Mouse (Mus musculus) liver, embryonic 15.5 days (tissue): ENCODE data around the gene Rtn4rl1. TPM values are rescaled to one million over a fixed set of nuclear protein-coding genes. Genes with fewer than 3 reads are reported as not detected.

Experiments used
- ATAC-seq: fragments of 200-750 bp; cut with Nextera tagmentation; 2 replicates; pipeline ENCODE4 v1.8.0; 2017; ENCODE audit warnings: moderate number of reproducible peaks, mild to moderate bottlenecking, moderate library complexity; ENCODE audit not compliant: insufficient read depth
- H3K27ac ChIP-seq: fragments of 300-500 bp; sonication (generic); replicated peaks from 2 replicates; pipeline ENCODE4 v1.5.1; 2015; ENCODE audit warnings: mild to moderate bottlenecking, inconsistent platforms
- H3K27me3 ChIP-seq: fragments of 300-500 bp; sonication (generic); 2 replicates; pipeline ENCODE4 v1.6.1; 2015; ENCODE audit warnings: mild to moderate bottlenecking, inconsistent platforms
- H3K36me3 ChIP-seq: fragments of 300-500 bp; sonication (generic); replicated peaks from 2 replicates; pipeline ENCODE4 v1.6.1; 2015; ENCODE audit warnings: moderate library complexity, mild to moderate bottlenecking, inconsistent platforms
- H3K4me1 ChIP-seq: fragments of 300-500 bp; sonication (generic); replicated peaks from 2 replicates; pipeline ENCODE4 v1.6.1; 2015; ENCODE audit warnings: inconsistent platforms
- H3K4me2 ChIP-seq: fragments of 300-500 bp; sonication (generic); 2 replicates; pipeline ENCODE4 v1.6.1; 2015; ENCODE audit warnings: moderate library complexity, mild to moderate bottlenecking, inconsistent platforms
- H3K4me3 ChIP-seq: fragments of 300-500 bp; sonication (generic); replicated peaks from 2 replicates; pipeline ENCODE4 v1.5.1; 2015; ENCODE audit warnings: mild to moderate bottlenecking, inconsistent platforms
- H3K9ac ChIP-seq: fragments of 300-500 bp; sonication (generic); 2 replicates; pipeline ENCODE4 v1.6.1; 2015; ENCODE audit warnings: moderate library complexity, mild to moderate bottlenecking, inconsistent platforms
- H3K9me3 ChIP-seq: fragments of 300-500 bp; sonication (generic); replicated peaks from 2 replicates; pipeline ENCODE4 v1.6.1; 2016; ENCODE audit warnings: inconsistent platforms
- whole genome bisulfite sequencing: fragments of 180-500 bp; shearing (Covaris S2); methylation state at CpG from one replicate; pipeline ENCODE4 v1.1.7; 2015; ENCODE audit warnings: mixed read lengths; ENCODE audit not compliant: insufficient replicate concordance; 5-methylcytosine and 5-hydroxymethylcytosine counted together
- polyA plus RNA-seq: library from polyadenylated mRNA; unstranded; fragments of >200 nt; fragmentation: Nextera tagmentation; extraction: Ambion mirVana; gene quantifications from 2 replicates; pipeline ENCODE4 v1.2.1, GENCODE M21; 2015

Gene Rtn4rl1
- polyA plus RNA-seq, 1 experiment from 2014 or later: 0.88 TPM

- ATAC-seq: no peak
- Histone ChIP-seq H3K27ac (no peak overlapping the region), H3K4me1 (peaks cover 41% of the 10 kb centered on the region), H3K9me3 (no peaks in the 10 kb centered on the region), H3K4me2 (no peak overlapping the region), H3K36me3 (0 out of 2 replicates have a peak, but pooled peaks cover 17% of the 10 kb centered on the region), H3K9ac (no peak overlapping the region), H3K4me3 (no peak overlapping the region), H3K27me3 (no peaks in the 10 kb centered on the region)
- WGBS: 65% methylated on average over 4 of the region's 4 CpGs
Measured at GRCm38 (mm10) chr11:75157037-75157436, 36.5 kb upstream of the Rtn4rl1 start.

DNA sequence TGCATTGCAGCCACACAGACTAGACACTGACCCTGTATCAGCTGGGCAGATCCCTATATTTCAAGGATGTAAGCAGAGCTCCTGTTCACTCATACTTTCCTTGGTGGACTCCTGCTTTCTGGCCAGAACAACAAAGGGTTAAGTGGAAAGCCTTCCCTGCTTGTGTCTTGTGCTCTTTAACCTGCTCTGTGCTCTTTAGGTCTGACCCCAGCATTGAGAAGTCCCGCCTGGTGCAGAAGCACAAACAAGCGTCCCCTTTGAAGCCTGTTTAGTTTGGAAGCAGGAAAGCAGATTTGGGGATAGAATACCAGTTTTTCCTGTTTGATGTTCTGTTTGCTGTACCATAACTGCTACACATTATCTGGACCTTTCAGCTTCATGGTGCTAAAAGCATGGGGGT is 35.7 kb upstream of the Rtn4rl1 start:
- ATAC-seq: no peak
- no peak overlapping the region for H3K9ac ChIP-seq
- peaks cover 24% of the 10 kb centered on the region for H3K36me3 ChIP-seq
- H3K4me3 ChIP-seq: no peak overlapping the region
- peaks cover 41% of the 10 kb centered on the region for H3K4me1 ChIP-seq
- peaks cover 1% of the 10 kb centered on the region for H3K27me3 ChIP-seq
- H3K4me2 ChIP-seq: no peak overlapping the region
- WGBS: 60% methylated on average over 2 of the region's 2 CpGs
- H3K27ac ChIP-seq: no peak overlapping the region
- no peaks in the 10 kb centered on the region for H3K9me3 ChIP-seq

DNA sequence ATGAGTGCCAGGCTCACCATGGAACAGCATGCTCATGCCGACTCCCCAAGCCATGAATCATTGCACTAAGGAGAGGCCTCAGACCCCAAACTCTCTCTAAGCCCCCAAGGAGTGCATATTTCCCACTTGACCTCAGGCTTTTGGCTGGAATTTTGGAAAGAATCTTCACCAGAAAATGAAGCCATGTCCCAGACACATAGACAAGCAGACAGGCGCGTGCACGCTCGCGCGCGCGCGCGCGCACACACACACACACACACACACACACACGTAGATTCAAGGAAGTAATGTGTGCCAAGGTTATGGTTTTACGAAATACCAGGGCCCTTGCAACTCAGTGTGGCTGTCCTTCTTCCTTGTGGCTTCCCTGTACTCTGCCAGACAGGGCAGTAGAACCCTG is 35.2 kb upstream of the Rtn4rl1 start:
- Histone ChIP-seq H3K9me3 (no peaks in the 10 kb centered on the region), H3K4me3 (no peak overlapping the region), H3K36me3 (peaks cover 29% of the 10 kb centered on the region), H3K4me1 (peaks cover 45% of the 10 kb centered on the region), H3K27ac (no peak overlapping the region; the same call in 1 of the 2 replicates), H3K4me2 (no peak overlapping the region), H3K27me3 (peaks cover 7% of the 10 kb centered on the region), H3K9ac (no peak overlapping the region)
- ATAC-seq: no peak
- WGBS: 87% methylated on average over 14 of the region's 14 CpGs

DNA sequence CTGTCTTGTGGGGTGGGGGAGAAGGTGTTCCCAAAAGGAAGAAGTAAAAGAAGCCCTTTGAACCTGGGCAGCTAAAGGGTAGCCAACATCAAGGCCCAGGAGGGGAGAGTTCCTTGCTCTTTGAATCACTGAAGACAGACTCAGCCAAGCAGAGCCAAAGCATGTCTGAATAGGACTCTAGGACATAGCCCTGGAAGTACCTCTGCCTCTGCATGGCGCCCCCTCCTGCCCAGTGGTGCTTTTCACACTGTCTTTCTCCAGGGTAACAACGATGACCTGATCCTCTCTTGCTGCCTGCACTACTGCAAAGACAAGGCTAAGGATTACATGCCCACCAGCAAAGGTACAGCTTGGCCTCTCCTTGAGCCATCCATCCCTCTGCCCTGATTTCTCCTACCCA is 34.0 kb upstream of the Rtn4rl1 start:
- Histone ChIP-seq H3K4me2 (no peak overlapping the region), H3K36me3 (peaks cover 31% of the 10 kb centered on the region), H3K9ac (no peak overlapping the region), H3K27ac (no peak overlapping the region), H3K4me1 (peaks cover 43% of the 10 kb centered on the region), H3K4me3 (no peak overlapping the region), H3K9me3 (no peaks in the 10 kb centered on the region), H3K27me3 (peaks cover 18% of the 10 kb centered on the region)
- 44% methylated on average over 2 of the region's 2 CpGs for WGBS
- ATAC-seq: no peak

DNA sequence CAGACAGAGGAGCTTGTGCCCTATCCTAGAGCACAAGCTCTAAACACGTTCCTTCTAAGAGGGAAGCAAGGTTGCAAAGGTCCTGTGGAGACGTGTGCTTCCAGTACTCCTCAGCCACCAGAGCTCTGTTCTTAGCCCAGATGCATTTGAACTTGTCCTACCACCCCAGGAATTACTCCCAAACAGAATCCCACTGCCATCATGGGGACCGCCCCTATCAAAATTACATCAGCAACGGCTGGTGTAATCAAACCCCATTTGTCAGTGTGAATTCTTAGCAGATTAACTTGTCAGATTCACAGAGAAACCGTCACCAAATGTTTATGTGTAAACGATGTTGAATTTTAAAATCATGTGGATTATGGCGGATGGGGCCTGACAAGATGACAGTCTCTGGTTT is 32.6 kb upstream of the Rtn4rl1 start:
- ATAC-seq: no peak
- H3K4me2 ChIP-seq: no peak overlapping the region
- H3K27ac ChIP-seq: no peak overlapping the region
- peaks cover 31% of the 10 kb centered on the region for H3K36me3 ChIP-seq
- WGBS: 67% methylated on average over 7 of the region's 7 CpGs
- peaks cover 32% of the 10 kb centered on the region for H3K27me3 ChIP-seq
- H3K9ac ChIP-seq: no peak overlapping the region
- H3K4me3 ChIP-seq: no peak overlapping the region
- no peaks in the 10 kb centered on the region for H3K9me3 ChIP-seq
- peaks cover 52% of the 10 kb centered on the region for H3K4me1 ChIP-seq

- no peak overlapping the region for H3K4me2 ChIP-seq
- H3K9ac ChIP-seq: no peak overlapping the region
- H3K27ac ChIP-seq: no peak overlapping the region
- H3K27me3 ChIP-seq: peaks cover 37% of the 10 kb centered on the region
- H3K4me3 ChIP-seq: no peak overlapping the region
- 63% methylated on average over 4 of the region's 4 CpGs for WGBS
- peaks cover 31% of the 10 kb centered on the region for H3K36me3 ChIP-seq
- H3K4me1 ChIP-seq: peaks cover 54% of the 10 kb centered on the region
- no peaks in the 10 kb centered on the region for H3K9me3 ChIP-seq
- no peak for ATAC-seq
Measured at GRCm38 (mm10) chr11:75161417-75162008, 32.1 kb upstream of the Rtn4rl1 start.

DNA sequence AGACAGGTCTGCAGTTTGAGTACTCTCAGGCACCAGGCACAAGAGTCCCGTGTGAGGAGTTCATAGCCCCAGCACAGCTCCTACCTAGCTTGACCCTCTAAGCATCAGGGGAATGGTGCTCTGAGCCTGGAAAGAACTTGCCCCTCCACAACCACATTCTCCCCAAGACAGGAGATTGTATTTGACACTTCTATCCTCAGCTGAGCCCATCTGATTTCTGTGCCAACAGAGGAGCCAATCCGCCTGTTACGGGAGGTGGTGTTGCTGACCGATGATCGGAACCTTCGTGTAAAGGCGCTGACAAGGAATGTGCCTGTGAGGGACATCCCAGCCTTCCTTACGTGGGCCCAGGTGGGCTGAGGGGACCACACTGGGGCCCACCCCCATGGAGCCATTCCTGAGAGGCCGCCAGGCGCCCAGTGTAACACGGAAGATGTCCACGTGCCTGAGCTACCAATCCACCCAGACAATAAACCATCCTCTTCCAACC is 30.9 kb upstream of the Rtn4rl1 start:
- peaks cover 31% of the 10 kb centered on the region for H3K36me3 ChIP-seq
- no peaks in the 10 kb centered on the region for H3K9me3 ChIP-seq
- H3K27me3 ChIP-seq: peaks cover 49% of the 10 kb centered on the region
- no peak overlapping the region for H3K27ac ChIP-seq
- no peak overlapping the region for H3K4me2 ChIP-seq
- H3K9ac ChIP-seq: no peak overlapping the region
- no peak for ATAC-seq
- peaks cover 53% of the 10 kb centered on the region for H3K4me1 ChIP-seq
- 86% methylated on average over 12 of the region's 12 CpGs for WGBS
- H3K4me3 ChIP-seq: no peak overlapping the region

- ATAC-seq: no peak
- no peak overlapping the region for H3K9ac ChIP-seq
- H3K27ac ChIP-seq: no peak overlapping the region
- H3K36me3 ChIP-seq: peaks cover 31% of the 10 kb centered on the region
- H3K9me3 ChIP-seq: no peaks in the 10 kb centered on the region
- H3K27me3 ChIP-seq: peaks cover 56% of the 10 kb centered on the region
- peaks cover 53% of the 10 kb centered on the region for H3K4me1 ChIP-seq
- no peak overlapping the region for H3K4me3 ChIP-seq
- H3K4me2 ChIP-seq: no peak overlapping the region
- WGBS: 65% methylated on average over 6 of the region's 6 CpGs
Measured at GRCm38 (mm10) chr11:75163379-75163778, 30.2 kb upstream of the Rtn4rl1 start.

GRCm38 (mm10) chr11:75164051-75164450 is 29.5 kb upstream of the Rtn4rl1 start:
- Histone ChIP-seq H3K27ac (no peak overlapping the region), H3K9ac (no peak overlapping the region), H3K36me3 (peaks cover 31% of the 10 kb centered on the region), H3K4me3 (no peak overlapping the region), H3K9me3 (no peaks in the 10 kb centered on the region), H3K27me3 (peaks cover 63% of the 10 kb centered on the region), H3K4me2 (no peak overlapping the region), H3K4me1 (peaks cover 58% of the 10 kb centered on the region)
- 63% methylated on average over 2 of the region's 2 CpGs for WGBS
- ATAC-seq: no peak

DNA sequence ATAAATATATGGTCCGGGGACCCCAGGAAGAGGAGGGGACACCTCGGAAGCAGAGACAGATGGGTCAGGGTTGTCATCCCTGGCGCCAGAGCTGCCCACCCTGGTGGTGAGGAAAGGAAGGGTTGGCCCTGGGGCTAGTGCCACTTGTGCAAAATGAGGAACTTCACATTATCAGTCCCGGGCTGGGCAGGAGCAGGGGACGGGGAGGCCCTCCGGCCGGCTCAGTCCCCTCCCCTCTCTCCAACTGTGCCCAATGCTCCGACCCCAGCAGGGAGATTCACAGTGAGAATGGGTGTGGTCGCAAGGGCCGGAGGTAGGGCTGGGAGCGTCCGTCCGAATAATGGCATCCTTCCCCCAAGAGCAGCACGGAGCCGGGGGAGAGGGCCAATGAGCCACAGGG is 28.8 kb upstream of the Rtn4rl1 start:
- peaks cover 62% of the 10 kb centered on the region for H3K4me1 ChIP-seq
- peak overlapping the region; percentile 83 for H3K4me2 ChIP-seq
- H3K4me3 ChIP-seq: no peak overlapping the region; the same call in 1 of the 2 replicates
- peaks cover 70% of the 10 kb centered on the region for H3K27me3 ChIP-seq
- 10% methylated on average over 15 of the region's 15 CpGs for WGBS
- H3K36me3 ChIP-seq: peaks cover 31% of the 10 kb centered on the region
- H3K9me3 ChIP-seq: no peaks in the 10 kb centered on the region; the same call in 1 of the 2 replicates
- no peak overlapping the region for H3K9ac ChIP-seq
- no peak for ATAC-seq
- H3K27ac ChIP-seq: no peak overlapping the region

DNA sequence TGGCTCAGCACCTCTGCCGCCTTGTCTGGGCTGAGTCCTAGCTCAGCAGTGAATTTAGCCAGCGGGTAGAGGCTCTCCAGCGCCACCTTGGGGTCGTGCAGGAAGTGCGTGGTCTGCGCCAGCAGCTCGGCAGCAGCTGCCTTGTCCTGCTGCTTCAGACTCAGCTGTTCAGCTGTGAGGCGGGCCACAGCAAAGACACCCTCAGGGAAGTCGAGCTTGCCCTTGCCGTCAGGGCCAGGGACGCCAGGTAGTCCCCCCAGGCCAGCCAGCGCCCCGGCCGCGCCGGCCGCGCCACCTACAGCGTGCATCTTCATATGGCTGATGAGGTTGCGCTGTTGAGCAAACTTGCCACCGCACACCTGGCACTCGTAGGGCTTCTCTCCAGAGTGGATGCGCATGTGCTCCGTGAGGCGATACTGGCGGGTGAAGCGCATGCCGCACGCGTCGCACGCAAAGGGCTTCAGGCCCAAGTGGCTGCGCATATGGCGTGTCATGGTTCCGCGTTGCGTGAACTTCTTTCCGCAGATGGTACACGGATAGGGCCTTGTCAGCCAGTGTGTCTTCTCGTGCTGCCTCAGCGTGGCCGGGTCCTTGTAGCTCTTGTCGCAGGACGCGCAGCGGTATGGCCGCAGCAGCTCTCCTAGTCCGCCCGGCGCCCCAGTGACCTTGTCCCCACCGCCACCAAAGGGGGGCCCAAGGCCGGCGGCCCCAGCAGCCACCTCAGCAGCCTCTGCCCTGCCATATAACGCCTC is 28.0 kb upstream of the Rtn4rl1 start:
- Histone ChIP-seq H3K4me1 (peaks cover 71% of the 10 kb centered on the region), H3K4me3 (peak overlapping the region; percentile 54), H3K27ac (no peak overlapping the region), H3K27me3 (peaks cover 78% of the 10 kb centered on the region), H3K36me3 (peaks cover 24% of the 10 kb centered on the region), H3K4me2 (peak overlapping the region; percentile 83), H3K9ac (0 out of 2 replicates have a peak overlapping the region, but pooled peaks have one; percentile 11), H3K9me3 (no peaks in the 10 kb centered on the region; the same call in 1 of the 2 replicates)
- 4% methylated on average over 54 of the region's 54 CpGs for WGBS
- peak; percentile 23; the same call in 1 of the 2 replicates for ATAC-seq
